Mouse (Mus musculus) B cell, adult 62 days (primary cell): ENCODE measurements around the gene Fgf5. TPM values are rescaled to one million over a fixed set of nuclear protein-coding genes. Genes with fewer than 3 reads are reported as not detected.

Experiments
- total RNA-seq: library from RNA; stranded (reverse); gene quantifications from 4 replicates; pipeline ENCODE4 v1.2.4, GENCODE M21; 2023

Gene Fgf5
- not detected in 4 replicates for total RNA-seq

DNA sequence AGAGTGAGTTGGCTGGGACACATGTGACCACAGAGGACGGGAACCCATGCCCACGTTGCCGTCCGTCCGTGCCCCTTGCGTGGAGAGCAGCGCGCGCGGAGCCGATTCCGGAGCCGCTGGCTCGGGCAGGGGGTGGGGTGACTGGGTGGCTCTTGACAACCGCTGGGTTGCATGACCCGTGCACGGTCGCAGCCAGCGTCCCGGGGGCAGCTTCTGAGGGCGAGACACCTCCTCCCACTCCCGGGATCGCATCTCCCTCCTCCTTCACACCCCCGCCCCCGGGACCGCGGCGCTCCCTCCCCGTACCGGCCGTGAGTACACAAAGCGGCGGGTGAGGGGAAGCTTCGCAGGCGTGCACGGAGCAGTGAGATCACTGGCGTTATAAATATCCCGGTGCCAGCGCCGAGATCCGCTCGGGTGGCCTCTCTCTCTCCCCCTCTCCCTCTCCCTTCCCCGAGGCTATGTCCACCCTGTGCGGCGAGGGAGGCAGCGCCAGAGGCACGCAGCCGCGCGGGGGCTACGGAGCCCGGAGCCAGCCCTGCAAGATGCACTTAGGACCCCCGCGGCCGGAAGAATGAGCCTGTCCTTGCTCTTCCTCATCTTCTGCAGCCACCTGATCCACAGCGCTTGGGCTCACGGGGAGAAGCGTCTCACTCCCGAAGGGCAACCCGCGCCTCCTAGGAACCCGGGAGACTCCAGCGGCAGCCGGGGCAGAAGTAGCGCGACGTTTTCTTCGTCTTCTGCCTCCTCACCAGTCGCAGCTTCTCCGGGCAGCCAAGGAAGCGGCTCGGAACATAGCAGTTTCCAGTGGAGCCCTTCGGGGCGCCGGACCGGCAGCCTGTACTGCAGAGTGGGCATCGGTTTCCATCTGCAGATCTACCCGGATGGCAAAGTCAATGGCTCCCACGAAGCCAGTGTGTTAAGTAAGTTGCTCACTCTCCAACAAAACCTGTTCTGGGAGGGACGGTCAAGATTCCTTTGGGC lies at the start of gene Fgf5:
TSS of gene Fgf5 (plus strand) at position 347 of the 984 bp plus-strand sequence.

Other genes starting within 250 kb of the Fgf5 start
- gene Antxr2, start 223.1 kb upstream of the Fgf5 start, total RNA-seq, result 32.9 to 37.5 TPM (median 34.5 TPM) in 4 replicates
- gene Prdm8, start 87.0 kb upstream of the Fgf5 start, total RNA-seq, result 0.13 to 0.24 TPM (median 0.15 TPM) in 3 of 4 replicates, not detected in the other
- not detected in 4 replicates for gene Cfap299, start 75.1 kb downstream of the Fgf5 start, total RNA-seq